Mouse (Mus musculus): Measurements from ENCODE around the gene Socs7.

The Socs7 gene

GRCm38 (mm10) chr11:97445999-97446511 is 83.7 kb downstream of the Socs7 start:
- DNase-seq, result peak in 1 of 2 experiments; percentile 10

GRCm38 (mm10) chr11:97447979-97448378 is 85.6 kb downstream of the Socs7 start:
- peak in 1 of 2 experiments; percentile 16 for DNase-seq

All from cerebellum, postnatal 25 days (tissue).